Mouse (Mus musculus) midbrain, embryonic 12.5 days (tissue): Measurements from ENCODE around the gene Pde11a. TPM values are rescaled to one million over a fixed set of nuclear protein-coding genes. Genes with fewer than 3 reads are reported as not detected.
"Not testable (repeated sequence)": the region's sequence is repeated elsewhere in the genome, so short reads cannot be mapped to it uniquely, and the experiment has no call there.

Experiments
- ATAC-seq: fragments of 200-750 bp; cut with Nextera tagmentation; 2 replicates; pipeline ENCODE4 v1.8.0; 2017; ENCODE audit warnings: low read depth, moderate TSS enrichment, moderate library complexity; ENCODE audit not compliant: low FRiP score
- H3K27ac ChIP-seq: fragments of 300-500 bp; sonication (generic); replicated peaks from 2 replicates; pipeline ENCODE4 v1.5.1; 2016; ENCODE audit warnings: mild to moderate bottlenecking
- H3K27me3 ChIP-seq: fragments of 300-500 bp; sonication (generic); 2 replicates; pipeline ENCODE4 v1.6.1; 2016; ENCODE audit warnings: mild to moderate bottlenecking
- H3K36me3 ChIP-seq: fragments of 300-500 bp; sonication (generic); 2 replicates; pipeline ENCODE4 v1.6.1; 2016
- H3K4me1 ChIP-seq: fragments of 300-500 bp; sonication (generic); 2 replicates; pipeline ENCODE4 v1.6.1; 2016
- H3K4me2 ChIP-seq: fragments of 300-500 bp; sonication (generic); replicated peaks from 2 replicates; pipeline ENCODE4 v1.6.1; 2016; ENCODE audit warnings: mild to moderate bottlenecking, moderate library complexity
- H3K4me3 ChIP-seq: fragments of 300-500 bp; sonication (generic); 2 replicates; pipeline ENCODE4 v1.5.1; 2016; ENCODE audit warnings: mild to moderate bottlenecking
- H3K9ac ChIP-seq: fragments of 300-500 bp; sonication (generic); replicated peaks from 2 replicates; pipeline ENCODE4 v1.6.1; 2016; ENCODE audit warnings: mild to moderate bottlenecking, moderate library complexity
- H3K9me3 ChIP-seq: fragments of 300-500 bp; sonication (generic); 2 replicates; pipeline ENCODE4 v1.6.1; 2016; ENCODE audit warnings: mild to moderate bottlenecking
- WGBS: fragments of 180-500 bp; shearing (Covaris S2); methylation state at CpG from one replicate; pipeline ENCODE4 v1.1.7; 2016; 5-methylcytosine and 5-hydroxymethylcytosine counted together
- polyA plus RNA-seq: library from polyadenylated mRNA; unstranded; fragments of >200 nt; fragmentation: Nextera tagmentation; extraction: Ambion mirVana; gene quantifications from 2 replicates; pipeline ENCODE4 v1.2.1, GENCODE M21; 2016

Pde11a gene
- polyA plus RNA-seq, 1 experiment from 2014 or later, result 0.20 TPM

GRCm38 (mm10) chr2:75980933-75981439 lies 357.6 kb downstream of the Pde11a start:
- H3K27me3 ChIP-seq, H3K36me3 ChIP-seq, H3K9me3 ChIP-seq, H3K9ac ChIP-seq, H3K27ac ChIP-seq, H3K4me1 ChIP-seq: not testable (repeated sequence)
- 0 out of 2 replicates have a peak, but pooled peaks have one; percentile 10 for ATAC-seq
- Histone ChIP-seq H3K4me2 (peak overlapping the region; percentile 61), H3K4me3 (peak overlapping the region; percentile 47)
- WGBS, result 94% methylated on average over 13 of the region's 13 CpGs

DNA sequence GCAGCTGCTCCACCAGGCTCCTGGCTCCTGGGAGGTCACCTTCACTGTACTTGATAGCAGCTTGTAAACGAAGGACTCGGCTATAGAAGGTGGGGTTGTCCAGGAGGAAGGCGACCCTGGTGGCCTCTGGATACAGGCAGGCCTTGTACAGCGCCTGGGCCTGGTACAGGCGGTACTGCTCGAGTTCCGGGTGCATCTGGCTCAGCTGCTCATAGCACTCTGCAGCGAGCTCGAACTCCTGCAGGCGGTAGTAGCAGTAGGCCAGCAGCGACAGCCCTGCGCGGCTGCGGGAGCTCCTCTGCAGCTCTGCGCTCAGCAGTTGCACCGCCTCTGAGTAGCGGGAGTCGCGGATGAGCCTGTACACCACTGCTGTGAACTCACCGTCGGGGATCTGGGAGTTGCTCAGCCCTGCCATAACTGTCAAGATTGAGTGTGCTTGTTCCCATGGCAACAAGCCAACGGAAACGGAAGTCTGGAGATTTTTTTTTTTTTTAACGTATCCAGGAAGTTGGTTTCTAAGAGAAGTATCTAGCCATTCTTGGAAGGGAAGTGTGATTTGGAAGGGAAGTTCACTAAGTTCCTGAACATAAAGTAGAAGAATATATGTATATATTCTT lies 360.7 kb downstream of the Pde11a start, which contains the start of gene Ttc30a2:
Gene Ttc30a2, minus strand, starts transcription at position 419 of the 617 bp plus-strand sequence.
- WGBS, result 19% methylated on average over 21 of the region's 24 CpGs
- not testable (repeated sequence) for H3K4me3 ChIP-seq, H3K27ac ChIP-seq, H3K27me3 ChIP-seq, H3K4me1 ChIP-seq, H3K9me3 ChIP-seq, ATAC-seq, H3K4me2 ChIP-seq, H3K9ac ChIP-seq, H3K36me3 ChIP-seq

DNA sequence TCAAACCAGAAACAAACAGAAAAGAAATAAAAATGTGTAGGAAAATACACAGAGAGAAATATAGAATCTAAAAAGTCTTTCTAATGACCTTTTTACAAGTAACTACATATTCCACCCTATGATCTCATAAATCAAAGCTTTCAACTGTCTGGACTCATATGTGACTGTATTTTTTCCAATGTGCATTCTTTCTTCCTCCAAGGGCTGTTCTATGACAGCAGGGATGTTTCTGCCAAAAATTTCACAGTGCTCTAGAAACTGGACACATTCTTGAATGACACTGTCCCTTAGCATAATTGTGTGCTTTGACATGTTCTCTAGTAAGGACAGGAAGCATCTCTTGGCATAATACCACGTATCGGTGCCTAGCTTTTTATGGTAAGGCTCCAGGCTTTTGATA lies 362.5 kb downstream of the Pde11a start:
- H3K9ac ChIP-seq, H3K27me3 ChIP-seq, H3K27ac ChIP-seq, H3K9me3 ChIP-seq, H3K36me3 ChIP-seq, H3K4me1 ChIP-seq, ATAC-seq, H3K4me3 ChIP-seq, H3K4me2 ChIP-seq: not testable (repeated sequence)
- WGBS, result 93% methylated on average over 2 of the region's 2 CpGs

DNA sequence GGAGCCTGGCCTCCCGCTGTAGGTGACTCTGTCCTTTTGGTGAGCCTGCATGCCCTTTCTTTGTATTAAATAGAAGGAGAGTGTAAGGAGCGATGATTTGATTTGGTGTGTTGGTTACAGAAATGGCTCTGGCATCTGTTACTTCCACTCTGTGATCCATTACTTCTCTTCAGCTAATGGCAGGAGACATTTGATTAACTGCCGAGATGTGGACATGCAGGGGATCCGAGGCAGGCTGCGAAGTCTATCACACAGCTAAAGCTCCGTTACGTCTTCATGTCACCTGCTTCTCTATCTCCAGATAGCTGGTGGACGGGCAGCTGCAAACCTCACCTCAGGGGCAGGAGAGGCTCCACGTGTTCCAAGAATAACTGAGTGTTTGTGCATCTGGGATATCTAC lies 364.4 kb downstream of the Pde11a start:
- no peaks in the 10 kb centered on the region for H3K4me1 ChIP-seq
- no peaks in the 10 kb centered on the region for H3K9me3 ChIP-seq
- H3K9ac ChIP-seq, result no peak overlapping the region
- no peak overlapping the region for H3K4me2 ChIP-seq
- H3K27me3 ChIP-seq, result peaks cover 3% of the 10 kb centered on the region; the same call in 1 of the 2 replicates
- ATAC-seq, result no peak
- no peak overlapping the region for H3K27ac ChIP-seq
- no peak overlapping the region for H3K4me3 ChIP-seq
- no peaks in the 10 kb centered on the region for H3K36me3 ChIP-seq
- WGBS, result 84% methylated on average over 9 of the region's 9 CpGs

GRCm38 (mm10) chr2:75964972-75965371 lies 373.6 kb downstream of the Pde11a start:
- Histone ChIP-seq H3K27ac (no peak overlapping the region), H3K4me1 (peaks cover 29% of the 10 kb centered on the region), H3K9ac (no peak overlapping the region), H3K36me3 (no peaks in the 10 kb centered on the region), H3K4me2 (peak overlapping the region; percentile 29), H3K4me3 (no peak overlapping the region), H3K27me3 (no peaks in the 10 kb centered on the region), H3K9me3 (no peaks in the 10 kb centered on the region)
- ATAC-seq, result peak; percentile 52; the same call in 1 of the 2 replicates
- 28% methylated on average over 5 of the region's 5 CpGs for WGBS

DNA sequence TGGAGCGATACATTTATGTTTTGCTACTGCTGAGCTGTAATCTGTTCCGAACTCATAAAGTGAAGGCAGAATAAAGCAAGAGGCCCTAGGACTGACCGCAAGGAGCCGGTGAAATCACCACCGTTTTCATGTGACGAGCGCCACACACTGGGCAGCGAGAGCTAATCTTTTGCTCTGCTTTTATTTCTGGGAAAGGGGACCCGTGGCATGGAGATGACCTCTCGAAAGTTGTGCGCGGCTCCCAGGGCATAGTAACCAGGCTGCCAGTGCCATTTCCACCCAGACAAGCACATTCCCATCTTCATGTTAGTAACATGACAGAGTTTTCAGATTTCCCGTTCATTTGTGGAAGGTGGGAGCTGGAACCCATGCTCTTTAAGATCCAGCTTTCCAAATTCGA lies 374.1 kb downstream of the Pde11a start:
- Histone ChIP-seq H3K27ac (no peak overlapping the region), H3K36me3 (no peaks in the 10 kb centered on the region), H3K4me2 (peak overlapping the region; percentile 29), H3K4me1 (peaks cover 34% of the 10 kb centered on the region), H3K9me3 (no peaks in the 10 kb centered on the region), H3K27me3 (no peaks in the 10 kb centered on the region), H3K9ac (no peak overlapping the region), H3K4me3 (no peak overlapping the region)
- peak; percentile 35; the same call in 1 of the 2 replicates for ATAC-seq
- WGBS, result 9% methylated on average over 14 of the region's 14 CpGs

DNA sequence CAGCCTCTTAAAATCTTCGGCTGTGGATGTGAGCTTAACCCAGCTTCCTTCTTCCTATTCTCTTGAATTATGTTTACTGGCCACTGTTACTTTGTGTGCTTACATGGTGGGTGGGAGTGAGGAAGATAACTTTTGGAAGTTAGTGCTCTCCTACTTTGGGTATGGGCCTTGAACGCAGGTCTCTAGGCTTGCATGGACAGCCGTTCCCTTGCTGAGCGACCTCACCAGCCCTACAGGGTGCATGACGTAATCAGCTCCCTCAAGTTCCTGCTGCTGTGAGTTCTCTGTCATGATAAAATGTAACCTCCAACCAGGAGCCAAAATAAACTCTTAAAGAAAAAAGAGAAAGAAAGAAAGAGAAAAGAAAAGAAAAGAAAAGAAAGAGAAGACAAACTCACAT lies 374.5 kb downstream of the Pde11a start:
- no peak for ATAC-seq
- Histone ChIP-seq H3K9me3 (no peaks in the 10 kb centered on the region), H3K27me3 (no peaks in the 10 kb centered on the region), H3K9ac (no peak overlapping the region), H3K36me3 (no peaks in the 10 kb centered on the region), H3K27ac (no peak overlapping the region), H3K4me3 (no peak overlapping the region), H3K4me1 (peaks cover 39% of the 10 kb centered on the region), H3K4me2 (0 out of 2 replicates have a peak overlapping the region, but pooled peaks have one; percentile 29)
- WGBS, result 73% methylated on average over 5 of the region's 5 CpGs

DNA sequence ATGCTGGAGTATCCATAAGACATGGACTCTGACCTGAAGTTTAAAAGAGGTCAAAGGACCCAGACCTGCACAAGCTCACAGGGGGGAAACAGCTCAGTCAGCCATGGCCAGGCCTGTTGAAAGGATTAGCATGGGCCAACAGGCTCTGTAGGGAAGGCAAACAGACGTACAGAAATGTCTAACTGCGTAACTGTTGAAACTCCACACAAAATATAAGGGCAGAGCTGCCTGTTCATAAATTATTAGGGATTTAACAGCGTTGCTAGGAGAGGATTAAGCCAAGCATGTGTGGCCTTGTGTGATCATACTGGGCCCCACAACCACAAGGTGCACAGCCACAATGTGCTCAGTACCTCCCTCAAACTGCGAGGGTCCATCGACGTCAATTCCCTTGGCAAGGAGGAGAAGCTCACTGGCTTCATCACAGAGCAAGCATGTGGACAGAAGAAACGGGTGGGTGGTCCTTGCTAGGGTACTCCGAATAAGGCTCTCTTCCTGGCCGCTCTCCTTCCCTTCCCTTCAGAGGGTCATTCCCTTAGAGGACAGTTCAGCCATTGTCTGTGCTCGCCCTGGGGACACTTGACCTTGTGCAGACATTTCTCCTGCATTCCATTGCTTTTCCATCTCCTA lies 375.2 kb downstream of the Pde11a start:
- H3K36me3 ChIP-seq, result no peaks in the 10 kb centered on the region
- H3K9me3 ChIP-seq, result no peaks in the 10 kb centered on the region
- no peak overlapping the region for H3K9ac ChIP-seq
- WGBS, result 30% methylated on average over 10 of the region's 10 CpGs
- ATAC-seq, result no peak
- no peaks in the 10 kb centered on the region for H3K27me3 ChIP-seq
- no peak overlapping the region for H3K27ac ChIP-seq
- H3K4me3 ChIP-seq, result no peak overlapping the region
- peaks cover 41% of the 10 kb centered on the region for H3K4me1 ChIP-seq
- H3K4me2 ChIP-seq, result no peak overlapping the region

DNA sequence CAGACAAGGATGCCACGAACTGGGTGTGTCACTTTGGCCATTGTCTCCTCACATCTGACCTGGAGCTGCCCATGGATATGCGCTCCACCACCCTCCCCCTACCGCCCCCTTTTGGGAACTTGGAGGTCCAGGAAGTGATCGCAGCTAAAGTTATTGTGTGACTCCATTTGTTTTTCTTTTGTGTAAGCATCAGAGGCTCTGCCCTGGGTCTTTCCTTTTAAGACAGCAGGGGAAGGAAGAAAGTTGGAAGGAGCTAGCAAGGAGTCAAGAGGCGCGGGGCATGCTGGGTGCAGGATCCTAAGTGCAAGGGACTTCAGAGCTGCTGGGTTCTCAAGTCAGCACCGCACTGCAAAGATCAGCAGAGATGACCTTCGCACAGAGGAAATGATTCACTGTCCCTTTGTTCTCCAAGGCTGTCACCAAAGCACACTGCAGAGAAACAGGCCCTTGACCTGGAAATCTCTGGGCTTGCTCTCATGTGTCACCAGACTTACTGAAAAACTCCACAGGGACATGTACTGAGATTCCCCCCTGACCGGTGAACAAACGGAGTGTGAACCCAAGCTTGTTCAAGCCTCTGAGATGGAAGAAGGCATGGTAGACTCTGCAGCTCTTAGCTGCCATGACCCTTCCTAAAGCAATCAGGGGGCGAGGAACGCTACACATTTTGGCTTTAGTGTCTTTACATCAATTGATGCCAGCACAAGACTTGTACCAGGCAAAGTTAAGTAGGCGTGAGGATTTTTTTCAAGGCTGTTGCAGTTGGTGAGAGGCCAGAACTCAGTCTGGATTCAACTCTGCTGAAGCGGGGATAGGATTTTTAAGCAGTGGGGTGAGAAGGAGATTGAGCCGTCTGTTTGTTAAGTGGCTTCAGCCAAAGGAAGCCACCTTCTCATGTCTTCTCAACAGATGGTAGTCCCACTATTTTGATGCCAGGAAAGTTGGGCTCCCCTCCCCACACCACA lies 377.9 kb downstream of the Pde11a start:
- no peak overlapping the region for H3K9ac ChIP-seq
- ATAC-seq, result no peak
- peaks cover 41% of the 10 kb centered on the region for H3K4me1 ChIP-seq

GRCm38 (mm10) chr2:75959850-75960365 lies 378.7 kb downstream of the Pde11a start:
- ATAC-seq, result peak; percentile 64
- Histone ChIP-seq H3K9me3 (no peaks in the 10 kb centered on the region), H3K9ac (no peak overlapping the region), H3K27ac (peak overlapping the region; percentile 57), H3K4me1 (peaks cover 39% of the 10 kb centered on the region), H3K27me3 (no peaks in the 10 kb centered on the region), H3K4me3 (0 out of 2 replicates have a peak overlapping the region, but pooled peaks have one; percentile 16), H3K4me2 (peak overlapping the region; percentile 39), H3K36me3 (no peaks in the 10 kb centered on the region)
- WGBS, result 8% methylated on average over 15 of the region's 15 CpGs

More for the DNA sequence above, 377.9 kb downstream of the Pde11a start:
- Histone ChIP-seq H3K27ac (peak overlapping the region; percentile 57), H3K9me3 (no peaks in the 10 kb centered on the region), H3K36me3 (no peaks in the 10 kb centered on the region), H3K4me3 (no peak overlapping the region), H3K4me2 (peak overlapping the region; percentile 39), H3K27me3 (no peaks in the 10 kb centered on the region)
- 50% methylated on average over 15 of the region's 15 CpGs for WGBS

GRCm38 (mm10) chr2:75959183-75959849 lies 379.3 kb downstream of the Pde11a start:
- WGBS, result 23% methylated on average over 18 of the region's 18 CpGs
- H3K9ac ChIP-seq, result no peak overlapping the region
- no peaks in the 10 kb centered on the region for H3K27me3 ChIP-seq
- no peaks in the 10 kb centered on the region for H3K36me3 ChIP-seq
- H3K4me2 ChIP-seq, result peak overlapping the region; percentile 39
- H3K4me3 ChIP-seq, result 0 out of 2 replicates have a peak overlapping the region, but pooled peaks have one; percentile 16
- H3K4me1 ChIP-seq, result peaks cover 33% of the 10 kb centered on the region
- no peaks in the 10 kb centered on the region for H3K9me3 ChIP-seq
- peak overlapping the region; percentile 57 for H3K27ac ChIP-seq
- ATAC-seq, result peak; percentile 73; the same call in 1 of the 2 replicates
